Mouse (Mus musculus) cerebral cortex, adult 2 months (tissue): Measurements from ENCODE around the gene Zbtb4.

Experiments
- WGBS: fragments of 180-500 bp; shearing (Covaris S2); methylation state at CpG from one replicate; pipeline ENCODE4 v1.1.7; 2018; 5-methylcytosine and 5-hydroxymethylcytosine counted together

Gene Zbtb4

DNA sequence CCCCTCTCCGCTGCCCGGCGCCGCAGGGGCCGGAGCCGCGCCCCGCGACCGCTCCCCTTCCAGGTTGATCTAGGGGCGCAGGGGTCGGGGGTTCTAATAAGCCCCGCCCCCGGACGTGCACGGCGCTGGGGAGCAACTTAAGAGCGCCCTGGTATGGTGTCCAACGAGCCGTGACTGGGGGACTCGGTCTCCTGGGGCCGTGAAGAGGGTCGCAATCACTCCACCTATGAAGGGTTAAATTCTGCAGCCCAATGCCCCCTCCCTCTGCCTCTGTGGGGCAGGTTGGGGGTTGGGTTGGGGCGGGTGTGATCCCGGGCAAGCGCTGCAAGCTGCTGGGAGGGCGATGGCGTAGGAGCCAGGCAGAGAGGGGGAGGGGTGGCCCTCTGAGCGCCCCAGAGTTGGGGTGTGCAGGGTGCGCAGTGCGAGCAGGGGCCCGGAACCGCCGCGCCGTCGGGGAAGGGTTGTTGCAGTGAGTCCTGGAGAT lies 456 bp downstream of the Zbtb4 start:
- under 1% methylated on average over 37 of the region's 37 CpGs for WGBS

DNA sequence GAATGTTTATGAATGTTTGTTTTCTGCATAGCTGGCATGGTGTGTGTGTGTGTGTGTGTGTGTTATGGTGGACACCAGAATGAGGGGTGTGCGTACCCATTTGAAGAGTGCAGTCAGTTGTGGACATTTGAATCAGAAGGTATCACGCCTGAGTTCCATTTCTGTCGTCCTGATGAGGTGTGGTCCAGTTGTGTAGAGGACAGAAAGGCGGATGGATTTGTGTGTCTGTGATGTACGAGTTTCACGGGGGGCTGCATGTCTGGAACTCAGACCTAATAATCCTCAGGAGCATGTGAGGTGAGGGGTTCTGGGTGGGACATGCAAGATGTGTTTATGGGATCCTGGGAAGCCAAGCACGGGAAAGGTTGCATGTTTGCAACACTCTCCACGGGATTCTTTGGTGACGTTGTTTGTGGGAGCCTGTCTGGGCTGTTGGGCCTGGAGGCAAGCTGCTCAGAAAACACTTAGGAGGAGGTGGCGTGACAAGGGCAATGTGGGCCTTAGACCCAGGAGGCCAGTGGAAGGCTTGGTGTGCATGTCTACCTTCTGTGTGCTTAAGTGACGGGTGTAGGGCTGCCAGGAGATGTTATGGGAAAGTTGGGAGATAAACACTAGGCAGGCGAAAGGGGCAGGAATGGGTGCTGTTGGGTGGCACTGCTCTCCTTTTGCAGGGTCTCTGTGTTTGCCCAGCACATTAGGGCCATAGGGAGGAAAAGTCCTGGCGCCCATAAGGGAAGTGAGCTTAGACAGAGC lies 1.3 kb downstream of the Zbtb4 start:
- WGBS, result 29% methylated on average over 13 of the region's 13 CpGs

DNA sequence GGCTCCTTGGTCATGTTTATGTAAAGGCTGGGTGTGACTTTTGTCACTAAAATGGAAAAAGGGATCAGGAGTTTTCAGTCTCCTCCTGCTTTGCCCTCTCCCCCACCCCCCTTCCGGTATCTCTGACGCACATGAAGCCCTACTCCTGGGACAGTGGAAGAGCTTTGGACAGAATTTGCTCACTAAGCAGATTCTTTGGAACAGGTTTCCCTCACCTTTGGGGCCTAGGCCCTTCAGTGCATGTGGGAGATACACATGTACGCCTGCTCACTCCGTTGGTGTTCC lies 1.9 kb downstream of the Zbtb4 start:
- WGBS, result 52% methylated on average over 4 of the region's 4 CpGs

DNA sequence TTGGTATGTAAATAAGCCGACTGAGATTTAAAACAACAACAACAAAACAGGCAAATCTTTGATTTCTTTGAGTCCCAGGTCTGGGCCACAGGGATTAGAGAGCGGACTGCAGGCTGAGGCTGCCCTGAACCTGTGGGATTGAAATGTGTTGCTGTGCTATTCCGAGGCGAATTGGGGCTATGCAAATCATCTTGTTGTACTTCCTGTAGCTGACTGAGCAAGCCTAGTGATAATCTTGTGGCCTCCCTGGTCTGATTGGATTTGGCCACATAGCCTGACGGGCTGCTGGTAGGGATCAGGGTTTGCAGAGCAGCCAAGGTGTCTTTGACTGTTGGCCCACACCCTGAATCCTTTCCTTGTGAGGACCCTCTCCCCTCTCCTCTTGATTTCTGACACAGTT lies 9.2 kb downstream of the Zbtb4 start:
- WGBS, result 58% methylated on average over 5 of the region's 5 CpGs

DNA sequence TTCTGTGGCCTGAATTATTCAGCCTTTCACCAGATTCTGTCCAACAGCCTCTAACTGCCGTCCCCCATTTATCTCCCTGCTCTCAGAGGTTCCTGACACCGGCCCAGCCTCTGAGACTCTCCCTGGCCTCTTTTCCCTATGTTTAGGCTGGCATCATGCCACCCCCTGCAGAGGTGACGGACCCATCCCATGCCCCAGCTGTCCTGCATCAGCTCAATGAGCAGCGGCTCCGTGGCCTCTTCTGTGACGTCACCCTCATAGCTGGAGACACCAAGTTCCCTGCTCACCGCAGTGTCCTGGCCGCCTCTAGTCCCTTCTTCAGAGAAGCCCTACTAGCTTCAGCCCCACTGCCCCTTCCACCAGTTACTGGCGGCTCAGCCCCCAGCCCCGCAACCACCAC lies 10.0 kb downstream of the Zbtb4 start:
- 75% methylated on average over 10 of the region's 10 CpGs for whole genome bisulfite sequencing

DNA sequence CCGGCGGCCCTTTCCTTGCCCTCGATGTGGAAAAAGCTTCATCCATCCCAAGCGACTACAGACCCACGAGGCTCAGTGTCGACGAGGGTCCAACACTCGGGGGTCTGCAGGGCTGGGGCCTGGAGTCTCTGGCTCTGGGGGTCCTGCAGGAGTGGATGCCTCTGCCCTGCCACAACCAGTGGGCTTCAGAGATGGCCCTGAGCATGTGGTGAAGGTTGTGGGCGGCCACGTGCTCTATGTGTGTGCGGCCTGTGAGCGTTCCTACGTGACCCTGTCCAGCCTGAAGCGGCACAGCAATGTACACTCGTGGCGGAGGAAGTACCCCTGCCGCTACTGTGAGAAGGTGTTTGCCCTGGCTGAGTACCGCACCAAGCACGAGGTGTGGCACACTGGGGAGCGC lies 10.8 kb downstream of the Zbtb4 start:
- WGBS, result 83% methylated on average over 20 of the region's 20 CpGs

DNA sequence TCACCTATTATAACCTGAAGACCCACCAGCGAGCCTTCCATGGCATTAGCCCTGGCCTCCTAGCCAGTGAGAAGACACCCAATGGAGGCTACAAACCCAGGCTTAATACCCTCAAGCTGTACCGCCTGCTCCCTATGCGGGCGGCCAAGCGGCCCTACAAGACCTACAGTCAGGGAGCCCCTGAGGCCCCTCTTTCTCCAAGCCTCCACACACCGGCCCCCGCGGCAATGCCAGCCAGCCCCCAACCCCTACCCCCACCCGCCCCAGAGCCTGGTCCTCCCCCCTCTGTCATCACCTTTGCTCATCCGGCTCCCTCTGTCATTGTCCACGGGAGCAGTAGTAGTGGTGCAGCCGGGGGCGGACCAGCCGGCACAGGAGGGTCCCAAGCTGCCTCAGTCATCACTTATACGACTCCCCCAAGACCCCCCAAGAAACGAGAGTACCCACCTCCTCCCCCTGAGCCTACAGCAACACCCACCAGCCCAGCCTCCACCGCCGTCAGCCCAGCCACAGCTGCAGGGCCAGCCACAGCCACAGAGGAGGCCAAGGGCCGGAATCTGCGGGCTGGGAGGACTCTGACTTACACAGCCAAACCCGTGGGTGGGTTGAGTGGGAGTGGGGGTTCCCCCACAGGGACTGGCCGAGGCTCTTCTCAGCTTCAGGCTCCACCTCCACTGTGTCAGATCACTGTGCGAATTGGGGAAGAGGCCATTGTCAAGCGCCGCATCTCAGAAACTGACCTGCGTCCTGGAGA lies 12.0 kb downstream of the Zbtb4 start:
- 71% methylated on average over 26 of the region's 26 CpGs for WGBS

DNA sequence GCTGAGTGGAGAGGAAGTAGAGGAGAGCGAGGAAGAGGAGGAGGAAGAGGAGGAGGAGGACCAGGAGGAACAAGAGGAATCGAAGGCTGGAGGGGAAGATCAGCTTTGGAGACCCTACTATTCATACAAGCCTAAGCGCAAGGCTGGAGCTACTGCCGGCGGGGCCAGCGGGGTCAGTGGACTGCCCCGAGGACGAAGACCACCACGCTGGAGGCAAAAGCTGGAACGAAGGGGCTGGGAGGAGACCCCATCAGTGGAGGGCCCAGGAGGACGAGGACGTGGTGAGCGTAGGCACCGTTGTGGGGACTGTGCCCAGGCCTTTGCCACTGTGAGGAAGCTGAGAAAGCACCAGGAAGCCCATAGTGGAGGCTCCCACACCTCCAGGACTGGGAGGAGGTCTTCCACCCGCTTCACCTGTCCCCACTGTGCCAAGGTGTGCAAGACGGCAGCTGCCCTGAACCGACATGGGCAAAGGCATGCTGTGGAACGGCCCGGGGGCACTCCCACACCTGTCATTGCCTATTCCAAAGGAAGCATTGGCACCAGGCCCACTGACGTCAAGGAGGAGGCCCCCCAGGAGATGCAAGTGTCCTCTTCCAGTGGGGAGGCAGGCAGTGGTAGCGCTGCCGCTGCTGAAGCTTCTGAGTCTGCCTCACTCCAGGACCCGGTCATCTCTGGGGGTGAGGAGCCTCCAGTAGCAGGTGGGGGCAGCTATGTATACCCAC lies 12.7 kb downstream of the Zbtb4 start:
- 66% methylated on average over 23 of the region's 23 CpGs for WGBS

DNA sequence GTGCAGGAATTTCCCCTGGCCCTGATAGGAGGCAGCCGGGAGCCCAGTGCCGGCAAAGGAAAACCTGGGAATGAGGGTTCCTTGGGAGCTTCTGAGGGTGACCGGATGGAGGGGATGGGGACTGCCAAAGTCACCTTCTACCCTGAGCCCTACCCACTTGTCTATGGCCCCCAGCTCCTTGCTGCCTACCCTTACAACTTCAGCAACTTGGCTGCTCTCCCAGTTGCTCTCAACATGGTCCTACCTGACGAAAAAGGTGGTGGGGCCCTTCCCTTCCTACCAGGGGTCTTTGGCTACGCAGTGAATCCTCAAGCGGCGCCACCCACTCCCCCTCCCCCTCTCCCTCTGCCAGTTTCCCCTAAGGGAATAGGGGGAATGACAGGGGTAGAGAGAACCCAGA lies 13.3 kb downstream of the Zbtb4 start:
- WGBS, result 58% methylated on average over 7 of the region's 7 CpGs

DNA sequence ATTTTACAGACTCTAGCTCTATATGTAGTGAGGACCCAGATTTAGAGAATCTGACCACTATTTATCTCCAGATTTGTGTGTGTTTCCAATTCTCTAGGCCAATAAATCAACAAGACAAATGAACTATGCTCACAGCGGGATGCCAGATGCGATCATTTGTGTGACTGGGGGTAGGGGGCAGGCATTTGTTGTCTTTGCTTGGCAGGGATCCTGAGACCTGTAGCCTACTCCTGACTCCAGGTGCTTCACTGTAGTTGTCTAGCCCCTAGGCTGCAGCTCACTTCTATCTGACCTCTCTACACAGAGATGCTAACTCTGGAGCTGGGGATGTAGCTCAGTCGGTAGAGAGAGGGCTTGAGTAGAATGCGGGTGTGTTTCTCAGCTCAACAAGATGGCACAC lies 16.1 kb downstream of the Zbtb4 start:
- WGBS, result 39% methylated on average over 4 of the region's 4 CpGs

DNA sequence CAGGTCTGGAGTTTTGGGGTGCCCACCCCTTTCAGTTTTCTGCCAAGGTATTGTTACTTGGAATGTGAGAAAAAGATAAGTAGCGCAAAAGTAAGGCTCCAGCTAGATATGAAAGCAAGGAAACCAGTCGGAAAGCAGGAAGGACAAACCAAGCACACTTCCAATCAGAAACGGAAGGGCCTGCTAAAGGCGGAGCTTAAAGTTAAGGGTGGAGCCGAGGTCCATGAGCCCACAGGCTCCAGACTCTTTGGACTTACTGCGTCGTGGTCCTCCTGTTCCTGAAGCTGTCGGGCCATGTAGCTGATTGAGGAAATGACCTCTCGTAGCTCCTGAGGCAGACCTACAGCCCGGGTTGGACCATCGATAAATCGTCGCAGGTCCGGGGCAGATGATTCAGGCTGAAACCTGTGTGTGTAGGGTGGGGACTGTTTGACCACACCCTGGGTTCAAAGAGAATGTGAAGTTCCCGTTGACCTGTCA lies 19.1 kb downstream of the Zbtb4 start:
- 43% methylated on average over 15 of the region's 15 CpGs for whole genome bisulfite sequencing

DNA sequence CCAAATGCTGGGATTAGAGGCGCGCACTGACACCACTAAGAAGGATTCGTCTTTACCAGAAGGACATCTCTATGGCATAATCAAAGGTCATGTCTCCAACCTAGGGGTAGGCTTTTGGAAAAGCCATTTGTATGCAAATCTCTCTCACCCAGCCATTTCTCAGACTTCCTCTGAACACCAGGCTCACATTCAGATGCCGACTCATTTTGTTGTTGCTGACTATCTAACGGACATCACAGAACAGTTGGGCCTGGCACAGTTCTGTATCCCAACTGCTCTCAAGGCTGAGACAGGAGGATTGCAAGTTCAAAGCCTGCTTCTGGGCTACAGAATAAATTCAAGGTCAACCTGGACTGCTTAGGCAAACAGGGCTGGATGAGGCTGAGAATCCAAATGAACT lies 21.6 kb downstream of the Zbtb4 start:
- 86% methylated on average over 5 of the region's 5 CpGs for WGBS

DNA sequence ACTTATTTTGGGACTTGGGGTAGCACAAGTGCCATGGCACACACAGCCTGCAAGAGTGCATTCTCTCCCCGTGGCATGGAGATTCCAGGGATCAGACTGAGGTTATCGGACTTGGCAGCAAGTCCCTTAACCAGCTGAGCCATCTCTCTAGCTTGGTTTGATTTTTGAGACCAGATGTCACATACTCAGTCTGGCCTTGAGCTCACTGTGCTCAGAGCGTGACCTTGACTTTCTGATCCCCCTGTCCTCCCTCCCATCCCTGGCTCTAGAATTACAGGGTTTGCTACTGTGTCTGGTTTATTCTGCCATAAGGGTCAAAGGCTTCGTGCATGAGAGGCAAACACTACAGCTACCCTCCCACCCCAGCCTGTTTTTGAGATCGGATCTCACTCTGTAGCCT lies 23.7 kb downstream of the Zbtb4 start:
- WGBS, result 82% methylated on average over 5 of the region's 5 CpGs

DNA sequence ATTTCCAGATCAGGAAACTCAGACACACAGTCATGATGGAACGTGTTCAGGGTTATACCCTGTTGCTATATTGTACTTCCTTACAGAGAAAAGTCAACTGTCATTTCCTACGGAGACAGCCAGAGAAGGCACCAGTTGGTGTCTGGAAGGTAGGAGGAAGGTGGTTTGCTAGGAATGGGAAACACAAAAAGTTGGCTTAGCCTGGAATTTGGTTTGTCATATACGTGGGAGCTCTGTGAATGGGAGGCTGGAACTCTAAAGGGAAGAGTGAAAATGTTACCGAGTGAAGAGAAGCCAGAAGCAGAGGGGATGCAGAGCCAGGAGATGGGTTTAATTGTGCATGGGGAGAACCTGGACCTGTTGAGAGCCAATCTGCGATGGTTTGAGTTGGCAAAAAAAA lies 25.7 kb downstream of the Zbtb4 start:
- WGBS, result 36% methylated on average over 5 of the region's 5 CpGs

DNA sequence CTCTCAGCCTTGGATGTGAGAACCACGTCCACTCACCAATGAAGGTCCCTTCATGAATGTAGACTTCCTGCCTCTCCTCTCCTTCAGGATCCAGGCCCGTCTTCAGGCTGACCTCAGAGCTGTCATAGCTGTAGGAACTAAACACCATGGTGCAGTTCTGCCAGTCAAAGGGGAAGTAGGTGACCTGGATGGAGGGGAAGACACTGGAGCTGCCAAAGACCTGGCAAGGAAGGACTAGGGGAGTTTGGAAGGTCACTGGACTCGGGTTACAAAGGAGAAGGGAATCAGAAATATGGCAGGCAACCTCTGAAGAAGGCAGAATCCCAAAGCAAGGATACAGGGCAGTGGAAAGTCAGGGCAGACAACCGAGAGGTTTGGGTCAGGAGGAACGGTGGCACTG lies 27.7 kb downstream of the Zbtb4 start:
- WGBS, result 77% methylated on average over 5 of the region's 5 CpGs

DNA sequence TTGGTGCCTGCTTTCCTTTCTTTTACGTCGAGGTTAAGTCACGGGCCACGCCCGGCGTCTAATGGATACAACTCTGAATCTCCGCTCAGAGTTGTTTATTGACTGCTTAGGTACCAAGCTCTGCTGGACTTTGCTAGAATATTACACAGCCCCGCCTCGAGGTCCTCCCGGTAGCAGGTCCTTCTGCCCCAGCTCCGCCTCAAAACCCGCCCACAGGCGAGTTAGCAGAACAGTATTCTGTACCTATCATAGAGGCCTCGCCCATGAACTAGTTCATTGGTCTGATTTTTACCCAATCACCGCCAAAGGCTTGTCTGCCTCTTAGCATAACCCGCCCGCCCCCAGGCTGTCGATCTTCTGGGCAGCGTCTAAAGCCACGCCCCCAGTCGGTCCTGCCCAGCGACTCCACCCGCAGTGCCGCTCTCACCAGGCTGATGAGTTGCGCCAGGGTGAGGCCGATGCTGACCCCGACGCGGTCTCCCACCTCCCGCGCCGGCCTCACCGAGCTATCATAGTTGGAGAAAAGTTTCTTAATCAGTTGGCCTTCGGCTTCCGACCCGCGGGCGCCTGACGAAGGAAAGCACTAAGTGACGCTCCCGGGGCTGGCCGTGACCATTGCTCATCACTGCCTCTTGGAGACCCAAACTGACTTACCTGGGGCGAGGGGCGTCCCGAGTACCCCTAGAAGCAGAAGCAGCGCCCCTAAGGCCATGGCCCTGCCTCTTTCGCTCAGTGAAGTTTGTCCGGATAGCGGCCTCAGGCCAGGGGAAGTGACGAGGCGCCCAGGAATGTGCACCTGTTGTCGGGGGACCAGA lies 29.7 kb downstream of the Zbtb4 start, which contains the start of gene Chrnb1:
Gene Chrnb1 (minus strand): TSS at position 776 of the 815 bp plus-strand sequence.
- 2% methylated on average over 52 of the region's 52 CpGs for WGBS

DNA sequence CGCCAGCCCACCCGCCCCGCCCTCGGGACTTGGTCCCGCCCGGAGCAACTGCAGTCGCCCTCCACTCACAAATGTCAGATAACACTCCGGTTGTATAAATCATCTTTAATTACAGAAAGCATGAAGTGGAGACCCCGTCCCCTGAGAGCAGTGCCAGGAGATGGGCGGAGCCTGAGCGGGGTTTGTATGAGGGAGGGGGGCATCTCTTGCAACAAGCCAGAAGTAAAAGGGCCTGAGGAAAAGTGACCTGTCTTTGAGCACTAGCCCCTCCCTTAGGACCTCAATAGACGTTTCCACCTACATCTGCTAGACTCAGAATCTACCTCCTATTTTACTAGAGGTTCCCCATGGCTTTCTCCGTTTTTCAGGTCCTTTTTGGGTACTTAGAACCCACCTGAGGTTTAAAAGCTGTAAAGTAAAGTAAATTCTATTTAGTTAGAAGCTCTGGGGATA lies 30.3 kb downstream of the Zbtb4 start:
- WGBS, result 11% methylated on average over 13 of the region's 13 CpGs

DNA sequence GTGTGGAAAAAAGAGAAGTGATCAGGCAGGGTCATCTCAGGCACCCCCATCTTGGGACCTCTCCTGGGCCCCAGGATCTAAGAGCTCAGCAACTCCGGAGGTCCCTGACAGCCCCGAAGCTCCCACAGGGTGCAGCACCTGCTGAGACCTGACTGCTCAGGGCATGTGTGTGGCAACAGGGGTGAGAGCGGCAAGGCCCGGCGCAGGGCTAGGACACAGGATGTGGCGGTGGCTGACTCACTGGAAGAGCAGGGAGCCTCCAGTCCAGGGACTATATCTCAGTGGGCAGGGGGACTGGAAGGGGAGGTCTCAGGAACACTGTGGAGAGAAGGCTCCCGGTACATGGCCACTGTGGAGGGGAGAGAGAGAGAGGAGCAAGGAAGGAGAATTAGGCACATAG lies 32.2 kb downstream of the Zbtb4 start:
- WGBS, result 87% methylated on average over 7 of the region's 7 CpGs

DNA sequence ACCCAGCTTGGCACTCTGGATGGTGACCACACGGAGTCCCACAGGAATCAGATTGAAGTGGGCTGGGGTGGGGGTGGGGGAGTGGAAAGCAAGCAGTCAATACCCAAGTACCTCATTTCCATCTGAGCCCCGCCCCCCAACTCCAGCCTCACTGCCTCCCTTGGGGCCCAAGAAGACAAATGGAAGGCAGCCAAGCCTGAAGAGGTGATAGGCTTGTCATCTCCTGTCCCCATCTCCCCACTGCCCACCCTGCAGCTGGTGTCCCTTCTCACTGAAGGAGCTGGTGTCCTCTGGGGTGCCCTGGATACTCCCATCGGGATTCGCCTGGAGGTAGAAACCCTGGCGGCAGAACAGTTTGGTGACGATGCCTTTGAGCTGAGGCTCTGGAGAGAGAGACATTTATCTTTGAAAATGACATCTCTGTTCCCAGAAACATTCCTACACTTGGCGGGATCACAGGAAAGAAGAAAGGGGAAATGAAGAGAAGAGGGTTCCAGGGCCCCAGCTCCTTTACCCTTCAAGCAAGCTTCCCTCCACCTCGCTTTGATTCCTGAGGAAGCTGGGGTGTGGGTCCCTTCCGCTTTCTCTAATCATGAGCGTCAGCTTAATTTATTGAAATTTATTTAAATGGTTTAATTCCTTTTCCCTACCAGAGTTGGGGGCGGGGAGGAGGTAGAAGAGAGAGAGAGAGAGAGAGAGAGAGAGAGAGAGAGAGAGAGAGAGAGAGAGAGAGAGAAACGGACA lies 33.9 kb downstream of the Zbtb4 start:
- WGBS, result 38% methylated on average over 12 of the region's 12 CpGs

DNA sequence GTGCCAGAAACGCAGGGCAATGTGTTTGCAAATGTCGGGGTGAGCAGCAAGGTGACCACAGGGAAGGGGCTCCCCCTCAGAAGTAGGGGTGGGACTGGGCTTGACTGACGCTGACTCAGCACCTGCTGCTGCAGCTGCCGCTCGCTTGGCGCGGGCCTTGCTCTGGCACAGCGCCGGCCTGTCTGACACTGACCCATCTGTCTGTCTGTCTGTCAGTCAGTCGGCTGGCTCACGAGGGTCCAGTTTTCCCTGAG lies 34.4 kb downstream of the Zbtb4 start:
- WGBS, result 6% methylated on average over 11 of the region's 11 CpGs
